Mouse (Mus musculus) colon, adult 2 months (tissue): ENCODE data around the gene Aadac. TPM values are rescaled to one million over a fixed set of nuclear protein-coding genes. Genes with fewer than 3 reads are reported as not detected.

ENCODE experiments used
- polyA plus RNA-seq: library from polyadenylated mRNA; depleted of rRNA; stranded (reverse); fragments of >200 nt; gene quantifications from 2 replicates; pipeline ENCODE4 v1.2.3, GENCODE M21; 2012; rRNA removed

Gene Aadac
- 8.2 and 9.4 TPM in 2 replicates for polyA plus RNA-seq

DNA sequence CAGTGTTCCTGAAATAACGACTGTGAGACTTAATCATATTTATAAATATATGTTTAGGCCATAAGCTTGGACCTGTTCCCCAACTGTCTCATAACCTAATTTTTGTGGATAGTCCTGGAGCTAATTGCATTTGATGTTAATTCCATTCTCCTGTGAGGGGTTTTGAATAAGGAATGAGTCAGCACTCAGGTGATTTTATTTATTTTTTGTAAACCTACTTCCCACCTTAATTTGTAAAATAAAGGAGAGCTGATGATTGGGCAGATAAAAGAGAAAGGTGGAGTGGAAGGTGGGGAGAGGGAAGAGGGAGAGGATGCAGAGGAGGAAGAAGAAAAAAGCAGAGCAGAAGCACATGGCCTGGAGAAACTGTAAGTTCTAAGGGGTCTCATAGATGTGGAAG is at the start of gene Aadac:
Aadac (plus strand) TSS at position 301 of the 400 bp plus-strand sequence.

DNA sequence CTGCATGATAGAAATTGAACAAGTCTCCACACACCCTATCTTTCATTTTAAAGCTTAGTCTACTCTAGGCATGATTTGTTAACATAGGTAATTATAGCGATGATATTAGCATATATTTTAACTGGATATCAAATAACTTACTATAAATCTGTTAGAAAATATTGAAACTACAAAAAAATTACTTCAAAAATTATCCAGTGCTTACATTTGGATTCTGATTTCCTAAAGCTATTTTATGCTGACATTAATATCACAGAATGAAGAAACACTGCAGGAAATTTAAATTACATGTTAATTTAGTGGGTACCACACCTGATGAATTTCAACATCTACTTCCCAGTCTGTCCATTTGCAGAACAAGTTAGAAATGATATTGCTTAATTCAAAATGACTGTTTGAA is 19.1 kb upstream of the Aadac start, which contains the start of gene Aadacl2:
Aadacl2 (plus strand) TSS at position 301 of the 400 bp plus-strand sequence.

DNA sequence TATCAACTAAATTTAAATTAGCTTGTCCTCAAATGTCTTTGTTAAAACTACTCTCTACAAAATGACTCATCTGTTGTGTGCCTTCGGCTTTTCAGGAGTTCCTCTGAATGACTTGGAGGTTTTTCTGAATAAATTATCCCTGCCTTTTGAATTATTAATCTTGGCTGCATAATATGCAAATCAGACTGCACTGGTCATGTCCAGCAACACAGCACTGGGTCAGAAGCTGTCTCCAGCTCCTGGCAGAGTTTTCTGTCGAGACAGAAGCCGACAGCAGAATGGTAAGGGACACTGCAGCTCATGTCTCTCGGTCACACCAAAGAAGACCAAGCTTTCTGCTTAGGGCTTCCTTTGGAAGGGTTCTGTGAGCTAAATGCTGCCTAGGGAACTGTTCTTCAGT is 56.1 kb downstream of the Aadac start, which contains the start of gene Sucnr1:
Sucnr1 (plus strand) TSS at position 222 of the 400 bp plus-strand sequence.

Other genes starting within 250 kb of the Aadac start
- gene Gm8298, start 164.7 kb upstream of the Aadac start, polyA plus RNA-seq: not detected in 2 replicates
- not detected in 2 replicates for gene C130079G13Rik, start 100.5 kb upstream of the Aadac start, polyA plus RNA-seq
- gene Aadacl2, start 19.0 kb upstream of the Aadac start, polyA plus RNA-seq: not detected in 2 replicates
- 0.22 and 0.27 TPM in 2 replicates for gene Sucnr1, start 56.2 kb downstream of the Aadac start, polyA plus RNA-seq